Mouse (Mus musculus): ENCODE measurements around the gene Alg2.

Gene Alg2

DNA sequence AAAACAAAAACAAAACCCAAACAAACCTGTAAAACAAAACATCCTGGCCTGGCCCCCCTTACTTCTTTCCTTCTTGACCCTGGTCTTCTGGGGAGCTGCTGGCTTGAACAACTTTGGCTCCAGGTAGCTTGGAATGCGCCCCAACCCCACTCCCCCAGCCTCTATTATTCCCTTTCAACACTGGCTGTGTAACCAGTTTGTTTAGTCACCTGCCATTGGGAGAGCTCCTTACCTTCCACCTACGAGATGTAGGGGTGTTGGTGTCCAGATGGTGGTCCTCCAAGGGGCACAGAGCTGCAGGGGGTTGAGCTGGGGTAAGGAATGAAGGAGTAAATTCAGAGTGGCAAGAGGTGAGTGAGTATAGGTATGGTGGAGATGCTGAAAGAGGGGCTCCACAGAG is 6.9 kb downstream of the Alg2 start:
- no peak for DNase-seq (ENCODE audit: low read depth in 2 of 2, low spot score in 2 of 2)

GRCm38 (mm10) chr4:47449586-47450522 is 24.3 kb downstream of the Alg2 start:
- no peak for DNase-seq (ENCODE audit: low read depth in 2 of 2, low spot score in 2 of 2)

DNA sequence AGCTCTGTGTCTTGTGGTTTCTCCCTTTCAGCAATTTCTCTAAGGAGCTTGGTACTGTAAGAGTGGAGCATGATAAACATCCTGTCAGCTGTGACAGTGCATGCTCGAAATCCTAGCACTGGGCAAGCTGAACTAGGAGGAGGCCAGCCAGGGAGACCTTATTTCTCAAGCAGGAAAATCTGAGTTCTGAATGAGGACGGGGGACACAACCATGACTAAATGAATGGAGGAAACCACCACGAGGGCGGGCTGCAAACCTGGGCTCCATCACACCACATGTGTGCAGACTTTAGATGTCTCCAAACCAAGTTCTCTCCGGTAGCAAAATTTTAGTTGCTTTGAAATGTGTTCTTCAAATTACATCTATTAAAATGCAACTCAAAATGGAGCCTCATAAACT is 25.0 kb downstream of the Alg2 start:
- DNase-seq (ENCODE audit: low read depth in 2 of 2, low spot score in 2 of 2), result no peak

- no peak for DNase-seq (ENCODE audit: low read depth in 2 of 2, low spot score in 2 of 2)
These were observed 25.6 kb downstream of the Alg2 start for GRCm38 (mm10) chr4:47448526-47448925.

DNA sequence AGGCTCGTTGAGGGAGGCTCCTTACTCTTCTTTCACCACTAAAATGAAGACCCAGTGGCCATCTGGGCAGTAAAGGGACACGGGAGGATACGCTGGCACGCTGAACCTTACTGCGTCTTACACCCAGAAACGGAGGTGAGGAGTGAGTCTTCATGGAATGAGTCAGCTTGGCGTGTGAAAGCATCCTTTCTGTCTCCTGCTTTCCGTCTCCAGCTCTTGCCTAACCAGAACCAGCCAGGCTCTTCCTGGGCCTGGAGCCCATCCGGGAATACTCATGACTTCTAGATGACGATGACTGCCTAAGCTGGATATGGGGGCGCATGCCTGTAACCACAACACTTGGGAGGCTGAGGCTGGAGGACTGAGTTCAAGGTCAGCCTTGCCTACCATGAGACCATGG is 33.2 kb downstream of the Alg2 start:
- no peak for DNase-seq (ENCODE audit: low read depth in 2 of 2, low spot score in 2 of 2)

GRCm38 (mm10) chr4:47438956-47439355 is 35.2 kb downstream of the Alg2 start:
- no peak for DNase-seq (ENCODE audit: low read depth in 2 of 2, low spot score in 2 of 2)

DNA sequence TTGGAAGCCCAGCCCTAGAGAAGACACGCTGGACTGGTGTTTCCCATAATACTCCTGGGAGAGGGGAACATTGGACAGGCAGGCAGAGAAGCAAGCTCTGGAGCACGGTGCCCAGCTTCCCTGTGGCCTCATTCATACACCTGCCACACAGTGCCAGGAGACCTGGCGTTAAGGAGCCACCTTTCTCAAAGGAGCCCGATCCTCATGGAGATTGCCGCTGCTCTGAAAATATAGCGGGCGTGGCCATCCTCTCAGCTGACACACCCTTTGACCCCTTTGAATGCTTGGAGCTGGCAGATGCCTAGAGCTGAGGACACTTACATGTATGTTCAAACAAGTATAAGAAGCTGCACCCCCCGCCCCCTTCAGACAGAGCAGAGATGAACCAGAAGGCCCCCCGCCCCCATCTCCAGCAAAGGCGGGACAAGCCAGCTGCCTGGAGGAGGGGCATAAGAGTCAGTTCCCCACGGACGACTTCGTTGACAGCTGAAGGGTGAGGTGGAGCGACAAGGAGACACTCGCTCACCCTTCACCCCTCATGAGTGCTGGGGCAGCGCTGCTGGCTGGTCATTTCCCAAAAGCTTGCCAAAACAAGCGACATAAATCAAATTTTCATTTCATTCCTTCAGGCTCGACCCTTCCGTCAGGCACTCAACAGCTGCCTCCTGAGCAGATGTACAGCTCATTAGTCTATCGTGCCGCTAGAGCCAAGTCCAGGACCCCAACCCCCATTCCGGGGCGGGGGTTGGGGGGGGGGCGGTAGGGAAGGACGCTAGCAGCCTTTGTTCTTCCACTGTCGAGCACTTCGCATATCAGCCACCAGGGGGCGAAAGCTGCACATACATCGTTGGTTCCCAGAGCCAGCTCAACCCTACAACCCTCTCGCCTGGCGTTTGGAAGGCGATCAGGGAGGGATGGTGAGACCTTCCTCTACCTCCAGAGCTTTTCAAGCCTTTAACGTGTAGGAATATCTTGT is 36.5 kb downstream of the Alg2 start:
- DNase-seq (ENCODE audit: low read depth in 2 of 2, low spot score in 2 of 2), result peak; percentile 56 to 69

- no peak for DNase-seq (ENCODE audit: low read depth in 2 of 2, low spot score in 2 of 2)
These were observed 38.4 kb downstream of the Alg2 start for GRCm38 (mm10) chr4:47435566-47436360.

GRCm38 (mm10) chr4:47435131-47435530 is 39.0 kb downstream of the Alg2 start:
- no peak for DNase-seq (ENCODE audit: low read depth in 2 of 2, low spot score in 2 of 2)

DNA sequence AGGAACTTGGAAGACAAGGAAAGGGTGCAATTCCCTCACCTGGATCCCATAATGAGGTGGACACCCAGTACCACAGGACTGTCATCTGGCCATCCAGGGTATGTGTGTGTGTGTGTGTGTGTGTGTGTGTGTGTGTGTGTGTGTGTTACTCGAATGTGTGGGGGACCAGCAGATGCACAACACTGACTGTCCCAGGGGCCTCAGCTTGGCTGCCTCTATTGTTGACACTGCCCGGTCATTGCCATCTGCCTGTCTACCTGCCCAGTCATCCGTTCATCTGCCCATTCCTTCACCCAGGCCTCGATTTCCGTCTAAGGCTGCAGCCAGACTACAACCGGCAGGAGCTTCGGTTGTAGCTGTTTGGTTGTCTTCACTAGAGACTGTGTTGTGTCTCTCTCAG is 41.4 kb downstream of the Alg2 start:
- no peak for DNase-seq (ENCODE audit: low read depth in 2 of 2, low spot score in 2 of 2)

DNA sequence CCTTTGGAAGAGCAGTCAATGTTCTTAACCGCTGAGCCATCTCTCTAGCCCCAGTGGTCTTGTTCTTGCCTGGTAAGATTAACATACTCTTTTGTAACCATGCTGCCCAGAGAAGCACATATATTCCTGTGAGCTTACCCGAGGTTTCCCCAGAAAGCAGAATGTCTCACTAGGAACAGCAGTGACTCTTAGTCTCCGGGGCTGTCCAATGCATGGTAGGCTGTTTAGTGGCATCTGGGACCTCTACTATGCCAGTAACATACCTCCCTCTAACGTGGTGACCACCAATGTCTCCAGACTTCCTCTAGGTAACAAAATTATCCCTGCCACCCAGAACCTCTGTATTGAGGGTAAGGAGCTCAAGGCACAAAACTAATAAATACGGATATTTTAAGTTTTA is 43.1 kb downstream of the Alg2 start:
- DNase-seq (ENCODE audit: low read depth in 2 of 2, low spot score in 2 of 2), result no peak

DNA sequence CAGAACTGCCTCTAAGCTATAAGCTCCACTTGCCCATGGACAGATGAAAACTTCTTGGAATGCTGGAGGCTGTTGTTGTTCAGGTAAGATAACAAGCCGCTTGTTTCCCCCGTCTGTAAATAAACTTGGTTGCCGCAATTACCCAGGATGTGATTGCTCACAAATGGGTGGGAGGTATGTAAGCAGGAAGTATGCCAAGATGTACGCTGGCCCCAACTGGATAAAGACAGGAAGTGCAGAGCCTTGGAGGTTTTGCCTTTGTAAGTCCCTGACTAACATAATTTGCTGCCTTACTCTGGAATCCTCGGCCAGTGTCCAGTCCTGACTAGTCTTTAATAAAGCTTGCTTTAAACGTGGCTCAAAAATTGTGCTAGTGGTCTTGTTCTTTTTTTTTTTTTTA is 43.6 kb downstream of the Alg2 start:
- no peak for DNase-seq (ENCODE audit: low read depth in 2 of 2, low spot score in 2 of 2)

- no peak for DNase-seq (ENCODE audit: low read depth in 2 of 2, low spot score in 2 of 2)
These were observed 46.5 kb downstream of the Alg2 start for GRCm38 (mm10) chr4:47427606-47428005.

GRCm38 (mm10) chr4:47425247-47425830 is 48.8 kb downstream of the Alg2 start:
- DNase-seq (ENCODE audit: low read depth in 2 of 2, low spot score in 2 of 2), result no peak

- DNase-seq (ENCODE audit: low read depth in 2 of 2, low spot score in 2 of 2), result no peak
These were observed 49.8 kb downstream of the Alg2 start for GRCm38 (mm10) chr4:47424376-47424775.

DNA sequence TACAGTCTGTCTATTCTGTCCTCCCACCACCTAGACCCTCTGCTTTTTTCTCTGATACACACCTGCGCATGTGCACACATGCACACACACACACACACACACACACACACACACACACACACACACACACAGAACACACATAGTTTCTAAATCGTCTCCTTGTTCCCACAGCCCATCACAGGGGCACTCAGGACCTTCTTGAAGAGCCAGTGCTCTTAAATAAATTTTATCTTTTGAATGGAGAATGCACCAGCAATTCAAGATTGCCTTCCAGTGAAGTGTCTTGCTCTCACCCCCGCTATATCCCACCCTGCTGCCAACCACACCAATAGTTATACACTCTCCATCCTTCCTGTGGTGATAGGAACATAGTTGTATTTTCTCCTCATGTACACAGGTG is 51.2 kb downstream of the Alg2 start:
- DNase-seq (ENCODE audit: low read depth in 2 of 2, low spot score in 2 of 2), result no peak

DNA sequence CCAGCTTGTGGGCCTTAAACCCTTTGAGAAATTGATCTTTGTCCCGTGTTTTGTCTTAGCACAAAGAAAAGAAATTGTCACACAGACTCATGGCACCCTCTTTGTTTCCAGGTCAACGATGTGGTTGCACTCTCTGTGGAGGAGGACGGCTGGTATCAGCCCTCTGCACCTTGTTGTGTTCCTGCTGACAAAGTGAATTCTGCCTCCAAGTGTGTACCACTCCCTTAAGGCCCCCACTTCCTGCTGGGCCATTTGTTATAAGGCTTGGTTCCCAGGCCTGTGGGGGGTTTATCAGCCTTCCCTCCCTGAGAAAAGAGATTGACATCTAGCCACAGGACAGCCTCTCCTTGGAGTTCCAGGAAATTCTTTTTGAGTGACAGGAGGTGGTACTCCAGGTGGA is 51.9 kb downstream of the Alg2 start:
- no peak for DNase-seq (ENCODE audit: low read depth in 2 of 2, low spot score in 2 of 2)

GRCm38 (mm10) chr4:47420191-47420590 is 53.9 kb downstream of the Alg2 start:
- DNase-seq (ENCODE audit: low read depth in 2 of 2, low spot score in 2 of 2), result no peak

GRCm38 (mm10) chr4:47419268-47419973 is 54.7 kb downstream of the Alg2 start:
- DNase-seq (ENCODE audit: low read depth in 2 of 2, low spot score in 2 of 2), result no peak

GRCm38 (mm10) chr4:47417871-47418270 is 56.3 kb downstream of the Alg2 start:
- no peak for DNase-seq (ENCODE audit: low read depth in 2 of 2, low spot score in 2 of 2)
